Mouse (Mus musculus) frontal cortex, adult 2 months (tissue): ENCODE data around the gene Neurl1a. TPM values are rescaled to one million over a fixed set of nuclear protein-coding genes. Genes with fewer than 3 reads are reported as not detected.
A peak's percentile ranks its signal among the peaks of the same experiment; 100 is the strongest.

Experiments used
- DNase-seq, 2 experiments: peaks; one replicate each; pipeline ENCODE4 v3.0.0; 2022; ENCODE audit warnings: low spot score in 1 of 2; ENCODE audit errors: extremely low spot score in 1 of 2
- polyA plus RNA-seq: library from polyadenylated mRNA; depleted of rRNA; stranded (reverse); fragments of >200 nt; gene quantifications from 2 replicates; pipeline ENCODE4 v1.2.3, GENCODE M21; 2012

Neurl1a gene
- polyA plus RNA-seq, 1 experiment: 127 TPM

GRCm38 (mm10) chr19:47167617-47168214 lies 10.9 kb upstream of the Neurl1a start:
- no peak for DNase-seq

- DNase-seq: peak in 1 of 2 experiments; percentile 56
Measured at GRCm38 (mm10) chr19:47168223-47168622, 10.4 kb upstream of the Neurl1a start.

- DNase-seq: peak; percentile 72 to 96
Measured at GRCm38 (mm10) chr19:47168793-47169412, 9.7 kb upstream of the Neurl1a start.

- peak in 1 of 2 experiments; percentile 52 for DNase-seq
Measured at GRCm38 (mm10) chr19:47174515-47174914, 4.1 kb upstream of the Neurl1a start.

- no peak for DNase-seq
Measured at GRCm38 (mm10) chr19:47175472-47175871, 3.1 kb upstream of the Neurl1a start.

- no peak for DNase-seq
Measured at GRCm38 (mm10) chr19:47176916-47177505, 1.6 kb upstream of the Neurl1a start.

GRCm38 (mm10) chr19:47178001-47178400 lies 619 bp upstream of the Neurl1a start:
- DNase-seq: peak in 1 of 2 experiments; percentile 57

GRCm38 (mm10) chr19:47179272-47179809 lies 721 bp downstream of the Neurl1a start:
- peak in 1 of 2 experiments; percentile 41 for DNase-seq

GRCm38 (mm10) chr19:47180011-47180410 lies 1.4 kb downstream of the Neurl1a start:
- DNase-seq: no peak

GRCm38 (mm10) chr19:47184221-47184620 lies 5.6 kb downstream of the Neurl1a start:
- DNase-seq: no peak

GRCm38 (mm10) chr19:47184736-47185135 lies 6.1 kb downstream of the Neurl1a start:
- DNase-seq: no peak

GRCm38 (mm10) chr19:47186514-47187275 lies 8.1 kb downstream of the Neurl1a start:
- peak in 1 of 2 experiments; percentile 56 for DNase-seq

- no peak for DNase-seq
Measured at GRCm38 (mm10) chr19:47188515-47189128, 10.0 kb downstream of the Neurl1a start.

- no peak for DNase-seq
Measured at GRCm38 (mm10) chr19:47192158-47192557, 13.5 kb downstream of the Neurl1a start.

- no peak for DNase-seq
Measured at GRCm38 (mm10) chr19:47198671-47199350, 20.2 kb downstream of the Neurl1a start.

- no peak for DNase-seq
Measured at GRCm38 (mm10) chr19:47201972-47202371, 23.4 kb downstream of the Neurl1a start.

GRCm38 (mm10) chr19:47202429-47202828 lies 23.8 kb downstream of the Neurl1a start:
- no peak for DNase-seq

- no peak for DNase-seq
Measured at GRCm38 (mm10) chr19:47203042-47203441, 24.4 kb downstream of the Neurl1a start.

- DNase-seq: peak; percentile 44 to 65
Measured at GRCm38 (mm10) chr19:47204653-47205052, 26.0 kb downstream of the Neurl1a start.

- DNase-seq: no peak
Measured at GRCm38 (mm10) chr19:47206126-47206525, 27.5 kb downstream of the Neurl1a start.
